Mouse (Mus musculus): ENCODE results near the gene Rrp9. TPM values are rescaled to one million over a fixed set of nuclear protein-coding genes. Genes with fewer than 3 reads are reported as not detected.

Gene Rrp9
- polyA plus RNA-seq, 1 experiment from 2014 or later = 35.0 TPM

GRCm38 (mm10) chr9:106501846-106502245 is 26.1 kb downstream of the Rrp9 start:
- H3K4me1 ChIP-seq (ENCODE audit: control insufficient read depth, insufficient read depth, low read length) = no peaks in the 10 kb centered on the region
- H3K27me3 ChIP-seq (replicated peaks; ENCODE audit: control insufficient read depth, insufficient read depth, low read length) = no peaks in the 10 kb centered on the region
- H3K4me3 ChIP-seq (ENCODE audit: low read depth, low read length) = no peak overlapping the region
- H3K36me3 ChIP-seq (ENCODE audit: control insufficient read depth, insufficient read depth, low read length) = no peaks in the 10 kb centered on the region
- no peak overlapping the region for H3K27ac ChIP-seq (replicated peaks; ENCODE audit: low read depth, low read length)
- no peak overlapping the region for H3K4me2 ChIP-seq (ENCODE audit: low read depth, low read length)
- no peak for DNase-seq (ENCODE audit: low spot score)
- H3K9me3 ChIP-seq (ENCODE audit: control insufficient read depth, low read length) = no peaks in the 10 kb centered on the region
- no peak overlapping the region for H3K9ac ChIP-seq (ENCODE audit: low read depth, low read length)
- no peak for ATAC-seq (ENCODE audit: low read depth)
- 87% methylated on average over 22 of the region's 22 CpGs for WGBS

GRCm38 (mm10) chr9:106504246-106504645 is 28.5 kb downstream of the Rrp9 start:
- Histone ChIP-seq H3K4me3 (ENCODE audit: low read depth, low read length) (no peak overlapping the region), H3K27ac (replicated peaks; ENCODE audit: low read depth, low read length) (no peak overlapping the region), H3K4me2 (ENCODE audit: low read depth, low read length) (no peak overlapping the region), H3K27me3 (replicated peaks; ENCODE audit: control insufficient read depth, insufficient read depth, low read length) (no peaks in the 10 kb centered on the region), H3K9me3 (ENCODE audit: control insufficient read depth, low read length) (no peaks in the 10 kb centered on the region), H3K36me3 (ENCODE audit: control insufficient read depth, insufficient read depth, low read length) (no peaks in the 10 kb centered on the region), H3K9ac (ENCODE audit: low read depth, low read length) (no peak overlapping the region), H3K4me1 (ENCODE audit: control insufficient read depth, insufficient read depth, low read length) (no peaks in the 10 kb centered on the region)
- ATAC-seq (ENCODE audit: low read depth) (no peak), DNase-seq (ENCODE audit: low spot score) (no peak)
- 76% methylated on average over 6 of the region's 6 CpGs for WGBS

- no peaks in the 10 kb centered on the region for H3K27me3 ChIP-seq (replicated peaks; ENCODE audit: control insufficient read depth, insufficient read depth, low read length)
- H3K4me1 ChIP-seq (ENCODE audit: control insufficient read depth, insufficient read depth, low read length) = no peaks in the 10 kb centered on the region
- H3K27ac ChIP-seq (replicated peaks; ENCODE audit: low read depth, low read length) = no peak overlapping the region
- no peak for ATAC-seq (ENCODE audit: low read depth)
- H3K9ac ChIP-seq (ENCODE audit: low read depth, low read length) = no peak overlapping the region
- H3K4me3 ChIP-seq (ENCODE audit: low read depth, low read length) = no peak overlapping the region
- 87% methylated on average over 10 of the region's 10 CpGs for WGBS
- no peaks in the 10 kb centered on the region for H3K36me3 ChIP-seq (ENCODE audit: control insufficient read depth, insufficient read depth, low read length)
- DNase-seq (ENCODE audit: low spot score) = no peak
- no peak overlapping the region for H3K4me2 ChIP-seq (ENCODE audit: low read depth, low read length)
- no peaks in the 10 kb centered on the region for H3K9me3 ChIP-seq (ENCODE audit: control insufficient read depth, low read length)
Observed at GRCm38 (mm10) chr9:106509356-106509755, 33.6 kb downstream of the Rrp9 start.

- no peaks in the 10 kb centered on the region for H3K9me3 ChIP-seq (ENCODE audit: control insufficient read depth, low read length)
- DNase-seq (ENCODE audit: low spot score) = peak; percentile 13
- H3K36me3 ChIP-seq (ENCODE audit: control insufficient read depth, insufficient read depth, low read length) = no peaks in the 10 kb centered on the region
- H3K4me1 ChIP-seq (ENCODE audit: control insufficient read depth, insufficient read depth, low read length) = no peaks in the 10 kb centered on the region
- no peaks in the 10 kb centered on the region for H3K27me3 ChIP-seq (replicated peaks; ENCODE audit: control insufficient read depth, insufficient read depth, low read length)
- ATAC-seq (ENCODE audit: low read depth) = no peak
- H3K4me2 ChIP-seq (ENCODE audit: low read depth, low read length) = no peak overlapping the region
- no peak overlapping the region for H3K4me3 ChIP-seq (ENCODE audit: low read depth, low read length)
- no peak overlapping the region for H3K27ac ChIP-seq (replicated peaks; ENCODE audit: low read depth, low read length)
- 58% methylated on average over 13 of the region's 13 CpGs for WGBS
- no peak overlapping the region for H3K9ac ChIP-seq (ENCODE audit: low read depth, low read length)
Observed at GRCm38 (mm10) chr9:106512729-106513450, 37.1 kb downstream of the Rrp9 start.

GRCm38 (mm10) chr9:106513566-106513965 is 37.8 kb downstream of the Rrp9 start:
- 71% methylated on average over 6 of the region's 6 CpGs for WGBS
- Histone ChIP-seq H3K36me3 (ENCODE audit: control insufficient read depth, insufficient read depth, low read length) (no peaks in the 10 kb centered on the region), H3K27ac (replicated peaks; ENCODE audit: low read depth, low read length) (no peak overlapping the region), H3K9ac (ENCODE audit: low read depth, low read length) (no peak overlapping the region), H3K4me3 (ENCODE audit: low read depth, low read length) (no peak overlapping the region), H3K27me3 (replicated peaks; ENCODE audit: control insufficient read depth, insufficient read depth, low read length) (no peaks in the 10 kb centered on the region), H3K4me2 (ENCODE audit: low read depth, low read length) (no peak overlapping the region), H3K9me3 (ENCODE audit: control insufficient read depth, low read length) (no peaks in the 10 kb centered on the region), H3K4me1 (ENCODE audit: control insufficient read depth, insufficient read depth, low read length) (no peaks in the 10 kb centered on the region)
- ATAC-seq (ENCODE audit: low read depth) = no peak
- no peak for DNase-seq (ENCODE audit: low spot score)

GRCm38 (mm10) chr9:106514273-106514672 is 38.5 kb downstream of the Rrp9 start, which contains the start of gene Iqcf5:
Iqcf5 (plus strand) TSS chr9:106514573.
- no peak within 1 kb of the TSS for H3K4me2 ChIP-seq (ENCODE audit: low read depth, low read length)

GRCm38 (mm10) chr9:106519433-106519832 is 43.7 kb downstream of the Rrp9 start:
- no peaks in the 10 kb centered on the region for H3K27me3 ChIP-seq (replicated peaks; ENCODE audit: control insufficient read depth, insufficient read depth, low read length)
- no peak overlapping the region for H3K27ac ChIP-seq (replicated peaks; ENCODE audit: low read depth, low read length)
- no peaks in the 10 kb centered on the region for H3K4me1 ChIP-seq (ENCODE audit: control insufficient read depth, insufficient read depth, low read length)
- H3K36me3 ChIP-seq (ENCODE audit: control insufficient read depth, insufficient read depth, low read length) = no peaks in the 10 kb centered on the region
- peak; percentile 11 for DNase-seq (ENCODE audit: low spot score)
- 56% methylated on average over 2 of the region's 2 CpGs for WGBS
- H3K9ac ChIP-seq (ENCODE audit: low read depth, low read length) = no peak overlapping the region
- no peaks in the 10 kb centered on the region for H3K9me3 ChIP-seq (ENCODE audit: control insufficient read depth, low read length)
- ATAC-seq (ENCODE audit: low read depth) = no peak
- H3K4me2 ChIP-seq (ENCODE audit: low read depth, low read length) = no peak overlapping the region
- H3K4me3 ChIP-seq (ENCODE audit: low read depth, low read length) = no peak overlapping the region

More at GRCm38 (mm10) chr9:106514273-106514672, 38.5 kb downstream of the Rrp9 start, which contains the start of gene Iqcf5:
- no peaks in the 10 kb centered on the region for H3K4me1 ChIP-seq (ENCODE audit: control insufficient read depth, insufficient read depth, low read length)
- ATAC-seq (ENCODE audit: low read depth) (no peak), DNase-seq (ENCODE audit: low spot score) (no peak)
- WGBS = 79% methylated on average over 4 of the region's 4 CpGs
- no peak within 1 kb of the TSS for H3K9ac ChIP-seq (ENCODE audit: low read depth, low read length)
- no peaks in the 10 kb centered on the region for H3K27me3 ChIP-seq (replicated peaks; ENCODE audit: control insufficient read depth, insufficient read depth, low read length)
- no peaks in the 10 kb centered on the region for H3K36me3 ChIP-seq (ENCODE audit: control insufficient read depth, insufficient read depth, low read length)
- no peaks in the 10 kb centered on the region for H3K9me3 ChIP-seq (ENCODE audit: control insufficient read depth, low read length)
- H3K27ac ChIP-seq (replicated peaks; ENCODE audit: low read depth, low read length) = no peak within 1 kb of the TSS
- H3K4me3 ChIP-seq (ENCODE audit: low read depth, low read length) = no peak within 1 kb of the TSS

- Histone ChIP-seq H3K27me3 (replicated peaks; ENCODE audit: control insufficient read depth, insufficient read depth, low read length) (no peaks in the 10 kb centered on the region), H3K9ac (ENCODE audit: low read depth, low read length) (no peak overlapping the region), H3K4me3 (ENCODE audit: low read depth, low read length) (no peak overlapping the region), H3K27ac (replicated peaks; ENCODE audit: low read depth, low read length) (no peak overlapping the region), H3K4me2 (ENCODE audit: low read depth, low read length) (no peak overlapping the region), H3K9me3 (ENCODE audit: control insufficient read depth, low read length) (no peaks in the 10 kb centered on the region), H3K4me1 (ENCODE audit: control insufficient read depth, insufficient read depth, low read length) (no peaks in the 10 kb centered on the region), H3K36me3 (ENCODE audit: control insufficient read depth, insufficient read depth, low read length) (no peaks in the 10 kb centered on the region)
- DNase-seq (ENCODE audit: low spot score) (no peak), ATAC-seq (ENCODE audit: low read depth) (no peak)
- WGBS = 77% methylated on average over 8 of the region's 8 CpGs
Observed at GRCm38 (mm10) chr9:106519909-106520308, 44.1 kb downstream of the Rrp9 start.

- DNase-seq (ENCODE audit: low spot score) = peak; percentile 26
- no peak for ATAC-seq (ENCODE audit: low read depth)
Observed at GRCm38 (mm10) chr9:106531833-106532232, 56.1 kb downstream of the Rrp9 start.

More at GRCm38 (mm10) chr9:106531833-106532232, 56.1 kb downstream of the Rrp9 start:
- Histone ChIP-seq H3K27ac (replicated peaks; ENCODE audit: low read depth, low read length) (no peak overlapping the region), H3K27me3 (replicated peaks; ENCODE audit: control insufficient read depth, insufficient read depth, low read length) (no peaks in the 10 kb centered on the region), H3K4me2 (ENCODE audit: low read depth, low read length) (no peak overlapping the region), H3K4me1 (ENCODE audit: control insufficient read depth, insufficient read depth, low read length) (no peaks in the 10 kb centered on the region), H3K36me3 (ENCODE audit: control insufficient read depth, insufficient read depth, low read length) (no peaks in the 10 kb centered on the region), H3K9ac (ENCODE audit: low read depth, low read length) (no peak overlapping the region), H3K4me3 (ENCODE audit: low read depth, low read length) (no peak overlapping the region), H3K9me3 (ENCODE audit: control insufficient read depth, low read length) (no peaks in the 10 kb centered on the region)
- 25% methylated on average over 3 of the region's 3 CpGs for WGBS
